Mouse (Mus musculus) kidney, embryonic 15.5 days (tissue): ENCODE results near the gene Gstm3. TPM values are rescaled to one million over a fixed set of nuclear protein-coding genes. Genes with fewer than 3 reads are reported as not detected.
"Not testable (repeated sequence)": the region's sequence is repeated elsewhere in the genome, so short reads cannot be mapped to it uniquely, and the experiment has no call there.

Experiments
- ATAC-seq: fragments of 200-750 bp; cut with Nextera tagmentation; replicated peaks from 2 replicates; pipeline ENCODE4 v1.8.0; 2017; ENCODE audit warnings: moderate TSS enrichment; ENCODE audit not compliant: low FRiP score
- H3K27ac ChIP-seq: fragments of 300-500 bp; sonication (generic); 2 replicates; pipeline ENCODE4 v1.5.1; 2015; ENCODE audit warnings: mild to moderate bottlenecking, inconsistent platforms
- H3K27me3 ChIP-seq: fragments of 300-500 bp; sonication (generic); 2 replicates; pipeline ENCODE4 v1.6.1; 2015; ENCODE audit warnings: inconsistent platforms
- H3K36me3 ChIP-seq: fragments of 300-500 bp; sonication (generic); 2 replicates; pipeline ENCODE4 v1.6.1; 2015; ENCODE audit warnings: inconsistent platforms
- H3K4me1 ChIP-seq: fragments of 300-500 bp; sonication (generic); 2 replicates; pipeline ENCODE4 v1.6.1; 2015; ENCODE audit warnings: inconsistent platforms
- H3K4me2 ChIP-seq: fragments of 300-500 bp; sonication (generic); 2 replicates; pipeline ENCODE4 v1.6.1; 2015; ENCODE audit warnings: moderate library complexity, mild to moderate bottlenecking, inconsistent platforms
- H3K4me3 ChIP-seq: fragments of 300-500 bp; sonication (generic); replicated peaks from 2 replicates; pipeline ENCODE4 v1.5.1; 2015; ENCODE audit warnings: mild to moderate bottlenecking, inconsistent platforms
- H3K9ac ChIP-seq: fragments of 300-500 bp; sonication (generic); 2 replicates; pipeline ENCODE4 v1.6.1; 2015; ENCODE audit warnings: mild to moderate bottlenecking, inconsistent platforms
- H3K9me3 ChIP-seq: fragments of 300-500 bp; sonication (generic); replicated peaks from 2 replicates; pipeline ENCODE4 v1.6.1; 2016; ENCODE audit warnings: inconsistent platforms
- WGBS: fragments of 180-500 bp; shearing (Covaris S2); methylation state at CpG from one replicate; pipeline ENCODE4 v1.1.7; 2015; ENCODE audit warnings: mixed read lengths; 5-methylcytosine and 5-hydroxymethylcytosine counted together
- polyA plus RNA-seq: library from polyadenylated mRNA; unstranded; fragments of >200 nt; fragmentation: Nextera tagmentation; extraction: Ambion mirVana; gene quantifications from 2 replicates; pipeline ENCODE4 v1.2.1, GENCODE M21; 2015

Gstm3 gene
- polyA plus RNA-seq, 1 experiment from 2014 or later = 0.66 TPM

- Histone ChIP-seq H3K4me1 (no peaks in the 10 kb centered on the region), H3K27ac (no peak overlapping the region), H3K27me3 (no peaks in the 10 kb centered on the region), H3K4me2 (no peak overlapping the region), H3K4me3 (no peak overlapping the region), H3K9me3 (no peaks in the 10 kb centered on the region), H3K36me3 (no peaks in the 10 kb centered on the region), H3K9ac (no peak overlapping the region)
- no peak for ATAC-seq
- WGBS = 85% methylated on average over 3 of the region's 3 CpGs
These were observed 29.5 kb upstream of the Gstm3 start for GRCm38 (mm10) chr3:107998591-107998990.

- WGBS = 85% methylated on average over 4 of the region's 4 CpGs
These were observed 27.5 kb upstream of the Gstm3 start for GRCm38 (mm10) chr3:107996576-107996975.

GRCm38 (mm10) chr3:107995974-107996373 lies 26.9 kb upstream of the Gstm3 start:
- WGBS = 76% methylated on average over 2 of the region's 2 CpGs
- H3K4me3 ChIP-seq, H3K4me1 ChIP-seq, H3K4me2 ChIP-seq, H3K27ac ChIP-seq, H3K9me3 ChIP-seq, ATAC-seq, H3K36me3 ChIP-seq, H3K27me3 ChIP-seq, H3K9ac ChIP-seq: not testable (repeated sequence)

More at GRCm38 (mm10) chr3:107996576-107996975, 27.5 kb upstream of the Gstm3 start:
- no peak for ATAC-seq
- Histone ChIP-seq H3K4me2 (no peak overlapping the region), H3K27ac (no peak overlapping the region), H3K4me1 (no peaks in the 10 kb centered on the region), H3K27me3 (no peaks in the 10 kb centered on the region), H3K4me3 (no peak overlapping the region), H3K9ac (no peak overlapping the region), H3K9me3 (no peaks in the 10 kb centered on the region), H3K36me3 (no peaks in the 10 kb centered on the region)

GRCm38 (mm10) chr3:107986041-107986562 lies 17.0 kb upstream of the Gstm3 start, which contains the start of gene Gstm2:
Gene Gstm2 (minus strand): TSS chr3:107986453.
- Histone ChIP-seq H3K36me3 (no peaks in the 10 kb centered on the region), H3K9me3 (no peaks in the 10 kb centered on the region), H3K27me3 (no peaks in the 10 kb centered on the region), H3K9ac (no peak within 1 kb of the TSS), H3K4me3 (peak within 1 kb of the TSS; percentile 34), H3K4me1 (peaks cover 42% of the 10 kb centered on the region), H3K27ac (peak within 1 kb of the TSS; percentile 67), H3K4me2 (peak within 1 kb of the TSS; percentile 52)
- ATAC-seq = peak; percentile 93
- 29% methylated on average over 8 of the region's 8 CpGs for WGBS

GRCm38 (mm10) chr3:107985141-107985540 lies 16.1 kb upstream of the Gstm3 start:
- Histone ChIP-seq H3K4me2 (peak overlapping the region; percentile 52), H3K4me1 (peaks cover 42% of the 10 kb centered on the region), H3K27ac (0 out of 2 replicates have a peak overlapping the region, but pooled peaks have one; percentile 67)
- not testable (repeated sequence) for H3K36me3 ChIP-seq, H3K4me3 ChIP-seq, H3K9ac ChIP-seq, H3K27me3 ChIP-seq, ATAC-seq, H3K9me3 ChIP-seq
- WGBS = 94% methylated on average over 2 of the region's 2 CpGs

- no peak overlapping the region for H3K4me3 ChIP-seq
- 87% methylated on average over 5 of the region's 5 CpGs for WGBS
- no peak overlapping the region for H3K4me2 ChIP-seq
- H3K27me3 ChIP-seq = no peaks in the 10 kb centered on the region
- no peak overlapping the region for H3K27ac ChIP-seq
- H3K4me1 ChIP-seq = peaks cover 42% of the 10 kb centered on the region
- no peak overlapping the region for H3K9ac ChIP-seq
- H3K9me3 ChIP-seq = no peaks in the 10 kb centered on the region
- ATAC-seq = no peak
- no peaks in the 10 kb centered on the region for H3K36me3 ChIP-seq
These were observed 15.4 kb upstream of the Gstm3 start for GRCm38 (mm10) chr3:107984471-107984870.

GRCm38 (mm10) chr3:107983771-107984170 lies 14.7 kb upstream of the Gstm3 start:
- no peak overlapping the region for H3K4me2 ChIP-seq
- no peak overlapping the region for H3K4me3 ChIP-seq
- H3K36me3 ChIP-seq = no peaks in the 10 kb centered on the region
- H3K9ac ChIP-seq = no peak overlapping the region
- no peaks in the 10 kb centered on the region for H3K27me3 ChIP-seq
- peaks cover 42% of the 10 kb centered on the region for H3K4me1 ChIP-seq
- H3K27ac ChIP-seq = peak overlapping the region; percentile 25; the same call in 1 of the 2 replicates
- WGBS = 47% methylated on average over 3 of the region's 3 CpGs
- no peaks in the 10 kb centered on the region for H3K9me3 ChIP-seq
- ATAC-seq = no peak

- Histone ChIP-seq H3K4me1 (peaks cover 42% of the 10 kb centered on the region), H3K27ac (no peak overlapping the region; the same call in 1 of the 2 replicates), H3K36me3 (no peaks in the 10 kb centered on the region), H3K4me3 (no peak overlapping the region), H3K27me3 (no peaks in the 10 kb centered on the region), H3K9me3 (no peaks in the 10 kb centered on the region), H3K9ac (no peak overlapping the region), H3K4me2 (no peak overlapping the region)
- 66% methylated on average over 6 of the region's 6 CpGs for WGBS
- ATAC-seq = no peak
These were observed 13.6 kb upstream of the Gstm3 start for GRCm38 (mm10) chr3:107982726-107983125.

GRCm38 (mm10) chr3:107981261-107981660 lies 12.2 kb upstream of the Gstm3 start:
- Histone ChIP-seq H3K4me2 (no peak overlapping the region), H3K9ac (no peak overlapping the region), H3K4me1 (peaks cover 38% of the 10 kb centered on the region), H3K9me3 (no peaks in the 10 kb centered on the region), H3K27ac (no peak overlapping the region), H3K27me3 (no peaks in the 10 kb centered on the region), H3K36me3 (no peaks in the 10 kb centered on the region), H3K4me3 (no peak overlapping the region)
- WGBS = 68% methylated on average over 3 of the region's 3 CpGs
- ATAC-seq = no peak

- H3K4me2 ChIP-seq = no peak overlapping the region
- 80% methylated on average over 3 of the region's 3 CpGs for WGBS
- no peak for ATAC-seq
- H3K27ac ChIP-seq = no peak overlapping the region
- peaks cover 9% of the 10 kb centered on the region for H3K4me1 ChIP-seq
- H3K36me3 ChIP-seq = no peaks in the 10 kb centered on the region
- H3K9ac ChIP-seq = no peak overlapping the region
- H3K9me3 ChIP-seq = no peaks in the 10 kb centered on the region
- H3K4me3 ChIP-seq = no peak overlapping the region
- H3K27me3 ChIP-seq = no peaks in the 10 kb centered on the region
These were observed 8.6 kb upstream of the Gstm3 start for GRCm38 (mm10) chr3:107977691-107978090.

GRCm38 (mm10) chr3:107974237-107974636 lies 5.2 kb upstream of the Gstm3 start:
- H3K4me2 ChIP-seq = no peak overlapping the region
- WGBS = 94% methylated on average over 1 of the region's 1 CpGs
- no peak for ATAC-seq
- H3K4me3 ChIP-seq = no peak overlapping the region
- no peaks in the 10 kb centered on the region for H3K36me3 ChIP-seq
- no peak overlapping the region for H3K9ac ChIP-seq
- H3K9me3 ChIP-seq = no peaks in the 10 kb centered on the region
- no peak overlapping the region for H3K27ac ChIP-seq
- H3K27me3 ChIP-seq = no peaks in the 10 kb centered on the region
- H3K4me1 ChIP-seq = no peaks in the 10 kb centered on the region

GRCm38 (mm10) chr3:107972070-107972469 lies 3.0 kb upstream of the Gstm3 start:
- no peak overlapping the region for H3K4me3 ChIP-seq

GRCm38 (mm10) chr3:107971101-107971500 lies 2.0 kb upstream of the Gstm3 start:
- not testable (repeated sequence) for H3K27me3 ChIP-seq, H3K4me3 ChIP-seq, H3K4me1 ChIP-seq, ATAC-seq, H3K9me3 ChIP-seq, H3K4me2 ChIP-seq, H3K9ac ChIP-seq, H3K36me3 ChIP-seq, H3K27ac ChIP-seq
- 58% methylated on average over 3 of the region's 3 CpGs for WGBS

More at GRCm38 (mm10) chr3:107972070-107972469, 3.0 kb upstream of the Gstm3 start:
- H3K27ac ChIP-seq = no peak overlapping the region
- no peaks in the 10 kb centered on the region for H3K36me3 ChIP-seq
- no peak overlapping the region for H3K9ac ChIP-seq
- H3K9me3 ChIP-seq = no peaks in the 10 kb centered on the region
- ATAC-seq = no peak
- no peaks in the 10 kb centered on the region for H3K27me3 ChIP-seq
- 85% methylated on average over 3 of the region's 3 CpGs for WGBS
- no peak overlapping the region for H3K4me2 ChIP-seq
- no peaks in the 10 kb centered on the region for H3K4me1 ChIP-seq
